Mouse (Mus musculus) right cerebral cortex, postnatal 36 days (tissue): Measurements from ENCODE around the gene Ppfia3.
A peak's percentile ranks its signal among the peaks of the same experiment; 100 is the strongest.
"Not testable (repeated sequence)": the region's sequence is repeated elsewhere in the genome, so short reads cannot be mapped to it uniquely, and the experiment has no call there.

Source experiments
- DNase-seq, 2 experiments: peaks; one replicate each; pipeline ENCODE4 v3.0.0; 2022; ENCODE audit warnings: low spot score in 2 of 2, mixed read lengths in 1 of 2

The Ppfia3 gene

DNA sequence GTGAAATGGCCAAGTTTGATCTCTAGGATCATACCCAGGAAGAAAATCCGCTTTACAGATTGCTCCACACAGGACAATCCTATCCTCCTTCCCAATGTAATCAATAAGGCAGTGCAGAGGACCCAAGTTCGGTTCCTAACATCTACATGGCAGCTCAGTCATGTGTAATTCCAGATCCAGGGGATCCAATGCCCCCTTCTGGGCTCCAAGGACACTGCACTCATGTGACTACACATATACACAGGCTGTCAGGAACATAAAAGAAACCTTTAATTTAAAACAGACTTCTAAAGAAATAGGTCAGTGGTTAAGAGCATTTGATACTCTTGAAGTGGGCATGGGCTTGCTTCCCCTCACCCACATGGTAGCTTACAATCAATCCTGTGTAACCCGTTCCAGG, 19.3 kb upstream of the Ppfia3 start:
- no peak for DNase-seq

- no peak for DNase-seq
These were observed 9.2 kb upstream of the Ppfia3 start for GRCm38 (mm10) chr7:45376057-45376456.

DNA sequence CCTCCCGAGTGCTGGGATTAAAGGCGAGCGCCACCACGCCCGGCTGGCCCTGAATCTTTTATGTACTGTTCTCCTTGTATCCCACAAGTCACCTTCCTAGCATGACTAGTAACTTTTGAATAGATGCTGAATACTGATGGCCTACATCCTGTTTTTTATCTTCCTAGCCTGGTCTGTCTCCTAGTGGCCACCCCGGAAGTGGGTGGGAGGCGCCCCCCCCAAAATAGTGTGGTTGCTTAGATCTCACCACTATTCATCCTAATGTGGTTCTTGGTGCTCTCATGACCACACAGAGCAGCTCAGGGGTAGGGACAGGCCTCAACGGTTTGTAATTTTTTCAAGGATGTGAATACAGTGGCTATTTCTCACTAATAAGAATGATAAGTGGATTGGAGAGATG, 7.8 kb upstream of the Ppfia3 start:
- DNase-seq: no peak

- DNase-seq: no peak
These were observed 5.6 kb upstream of the Ppfia3 start for GRCm38 (mm10) chr7:45372371-45372770.

GRCm38 (mm10) chr7:45370475-45371311, 3.9 kb upstream of the Ppfia3 start, which contains the start of gene Lin7b:
Lin7b (minus strand) TSS chr7:45370583.
- peak; percentile 93 to 94 for DNase-seq

- peak in 1 of 2 experiments; percentile 32 for DNase-seq
These were observed 3.1 kb upstream of the Ppfia3 start for GRCm38 (mm10) chr7:45369836-45370474.

GRCm38 (mm10) chr7:45369022-45369745, 2.4 kb upstream of the Ppfia3 start:
- DNase-seq: no peak

DNA sequence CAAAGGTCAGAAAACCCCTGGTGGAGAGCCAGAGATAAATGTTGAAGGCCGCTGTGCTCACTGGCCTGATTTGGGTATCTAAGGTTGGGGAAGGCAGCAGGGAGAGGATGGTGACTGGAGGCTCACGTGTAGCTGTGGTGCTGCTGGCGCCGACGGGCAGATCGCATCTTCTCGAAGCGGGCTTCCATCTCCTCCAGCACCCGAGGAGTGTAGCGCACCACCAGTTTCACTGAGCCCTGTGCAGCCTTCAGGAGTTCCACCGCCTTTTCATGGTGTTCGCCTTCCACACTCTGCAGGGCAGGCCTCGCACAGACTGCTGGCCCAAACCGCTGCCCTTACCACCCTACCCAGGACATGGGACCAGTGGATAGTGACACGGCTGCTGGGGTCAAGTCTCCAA, 1.4 kb upstream of the Ppfia3 start:
- DNase-seq: peak in 1 of 2 experiments; percentile 32

DNA sequence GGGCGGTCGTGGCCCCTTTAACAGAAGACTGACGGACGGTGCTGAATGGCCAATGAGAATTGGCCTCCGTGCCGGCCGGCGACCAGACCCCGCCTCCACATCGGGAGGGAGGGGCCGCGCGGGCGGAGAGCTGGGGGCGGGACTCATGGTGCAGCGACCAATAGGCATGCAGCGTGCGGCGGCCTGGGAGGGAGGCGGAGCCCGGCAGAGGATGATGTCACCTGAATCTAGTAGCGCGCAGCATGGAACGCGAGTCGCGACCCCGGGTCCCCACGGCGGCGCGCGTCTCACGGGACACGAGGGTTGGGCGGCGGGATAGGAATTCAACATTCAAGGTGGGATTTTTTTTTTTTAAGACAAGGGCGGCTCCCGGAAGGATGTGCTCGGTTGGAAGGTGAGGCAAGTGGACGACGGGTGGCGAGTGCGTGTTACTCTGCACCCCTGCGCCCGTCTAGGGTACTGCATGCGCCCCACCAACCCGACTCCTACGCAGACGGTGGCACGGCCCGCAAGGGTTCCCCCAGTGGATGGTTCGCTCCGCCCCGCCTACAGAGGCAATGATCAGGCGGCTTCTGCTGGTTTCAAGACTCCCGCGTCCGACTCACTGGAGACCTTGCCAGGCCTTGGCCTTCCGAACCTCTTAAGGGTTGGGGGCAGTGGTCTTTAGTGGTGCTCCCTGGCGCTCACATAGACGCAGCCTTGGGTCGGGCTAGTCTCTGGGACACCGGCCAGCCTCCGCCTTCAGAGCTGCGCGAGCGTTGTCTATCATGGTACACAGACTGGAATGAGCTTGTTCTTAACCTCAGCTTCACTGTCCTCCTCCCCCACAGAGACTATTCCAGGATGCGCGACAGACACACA, 431 bp upstream of the Ppfia3 start:
- peak; percentile 98 for DNase-seq

GRCm38 (mm10) chr7:45365742-45366651, 822 bp downstream of the Ppfia3 start:
- DNase-seq: no peak

DNA sequence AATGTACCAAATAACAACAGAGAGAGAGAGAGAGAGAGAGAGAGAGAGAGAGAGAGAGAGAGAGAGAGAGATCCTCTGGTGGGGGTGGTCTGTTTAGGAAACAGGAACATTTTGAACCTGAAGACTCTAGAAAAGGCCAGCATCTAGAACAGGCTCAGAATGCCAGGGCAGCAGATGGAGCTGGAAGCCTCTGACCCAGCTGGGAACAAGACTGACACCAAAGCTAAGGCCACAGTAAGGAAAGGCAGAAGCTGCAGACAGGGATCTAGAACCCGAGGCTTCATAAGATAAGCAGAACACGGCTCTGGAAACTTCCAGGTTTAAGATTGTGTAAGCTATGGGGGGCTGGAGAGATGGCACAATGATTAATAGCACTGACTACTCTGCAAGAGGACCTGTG, 2.8 kb downstream of the Ppfia3 start:
- no peak for DNase-seq

DNA sequence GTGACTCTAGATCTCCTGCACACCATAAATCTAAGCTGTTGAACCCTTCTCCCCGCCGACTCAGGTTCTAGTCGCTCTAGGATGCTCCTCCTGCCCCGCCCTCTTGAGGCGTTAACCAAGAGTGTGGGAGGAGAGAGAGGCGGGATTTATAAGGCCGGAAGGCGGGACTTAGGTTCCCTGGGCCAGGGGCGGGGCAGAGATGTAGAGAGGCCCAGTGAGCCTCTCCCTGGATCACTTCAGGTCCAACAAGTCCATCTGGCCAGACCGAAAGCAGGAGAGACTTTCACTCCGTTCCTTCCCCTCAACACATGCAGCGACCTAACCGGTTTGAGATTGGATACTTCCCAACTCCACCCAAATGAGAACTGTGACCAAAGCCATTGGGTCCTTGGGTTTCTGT, 4.0 kb downstream of the Ppfia3 start:
- DNase-seq: peak in 1 of 2 experiments; percentile 25

DNA sequence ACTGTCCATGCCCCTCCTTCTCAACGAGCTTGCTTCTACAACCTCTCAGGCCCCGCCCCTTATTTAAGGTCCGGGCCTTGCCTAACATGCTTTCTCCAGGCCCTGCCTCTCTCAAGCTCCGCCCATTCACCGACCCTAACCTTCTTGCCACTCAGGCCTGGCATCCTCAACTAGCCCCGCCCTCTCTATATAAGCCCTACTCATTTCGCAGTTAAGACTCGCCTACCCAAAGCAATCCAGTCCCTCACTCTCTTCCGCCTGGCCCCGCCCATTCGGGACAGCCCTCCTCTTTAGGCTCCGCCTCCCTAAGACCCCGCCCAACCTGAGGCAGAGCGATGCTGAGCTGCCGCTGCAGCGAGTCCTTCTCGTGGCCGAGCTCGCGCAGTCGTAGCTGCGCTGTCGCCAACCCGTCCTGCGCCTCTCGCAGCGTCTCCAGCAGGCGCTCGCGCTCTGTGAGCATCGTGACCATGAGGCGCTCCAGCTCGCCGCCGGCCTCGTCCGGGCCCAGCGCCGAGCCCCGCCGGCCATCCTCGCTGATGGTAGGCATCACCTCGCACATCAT, 5.5 kb downstream of the Ppfia3 start:
- peak; percentile 71 to 75 for DNase-seq

GRCm38 (mm10) chr7:45360404-45361125, 6.3 kb downstream of the Ppfia3 start:
- DNase-seq: peak in 1 of 2 experiments; percentile 20

DNA sequence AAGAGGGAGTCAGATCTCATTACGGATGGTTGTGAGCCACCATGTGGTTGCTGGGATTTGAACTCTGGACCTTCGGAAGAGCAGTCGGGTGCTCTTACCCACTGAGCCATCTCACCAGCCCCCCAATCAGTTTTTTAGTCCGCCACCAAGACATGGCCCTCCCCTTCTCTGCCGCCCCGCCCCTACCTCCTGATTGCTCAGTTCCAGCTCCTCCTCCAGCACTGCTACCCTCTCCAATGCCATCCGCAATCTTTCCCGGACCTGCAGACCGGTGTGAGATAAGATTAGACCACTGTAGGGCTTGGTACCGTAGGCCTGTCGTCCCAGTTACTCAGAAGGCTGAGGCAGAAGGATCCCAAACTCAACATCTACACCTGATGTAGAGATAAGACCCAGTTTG, 7.7 kb downstream of the Ppfia3 start:
- not testable (repeated sequence) for DNase-seq

DNA sequence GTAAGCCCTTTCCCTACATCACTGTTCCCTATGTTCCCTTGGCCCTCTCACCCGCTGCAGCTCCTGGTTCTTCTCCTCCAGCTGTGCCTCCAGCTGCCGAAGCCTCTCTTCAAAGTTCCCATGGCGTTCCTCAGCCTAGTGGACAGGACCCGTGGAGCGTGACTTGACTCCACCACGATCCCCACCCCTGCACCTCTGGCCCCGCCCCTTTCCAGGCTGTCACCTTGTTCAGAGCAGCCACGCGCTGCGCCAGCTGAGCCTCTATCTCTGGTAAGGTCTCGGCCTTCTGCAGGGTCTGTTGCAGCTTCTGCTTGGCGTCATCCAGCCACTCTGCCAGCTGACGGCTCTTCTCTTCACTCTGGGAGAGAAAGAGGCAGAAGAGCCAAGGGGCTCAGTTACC, 10.7 kb downstream of the Ppfia3 start:
- no peak for DNase-seq

DNA sequence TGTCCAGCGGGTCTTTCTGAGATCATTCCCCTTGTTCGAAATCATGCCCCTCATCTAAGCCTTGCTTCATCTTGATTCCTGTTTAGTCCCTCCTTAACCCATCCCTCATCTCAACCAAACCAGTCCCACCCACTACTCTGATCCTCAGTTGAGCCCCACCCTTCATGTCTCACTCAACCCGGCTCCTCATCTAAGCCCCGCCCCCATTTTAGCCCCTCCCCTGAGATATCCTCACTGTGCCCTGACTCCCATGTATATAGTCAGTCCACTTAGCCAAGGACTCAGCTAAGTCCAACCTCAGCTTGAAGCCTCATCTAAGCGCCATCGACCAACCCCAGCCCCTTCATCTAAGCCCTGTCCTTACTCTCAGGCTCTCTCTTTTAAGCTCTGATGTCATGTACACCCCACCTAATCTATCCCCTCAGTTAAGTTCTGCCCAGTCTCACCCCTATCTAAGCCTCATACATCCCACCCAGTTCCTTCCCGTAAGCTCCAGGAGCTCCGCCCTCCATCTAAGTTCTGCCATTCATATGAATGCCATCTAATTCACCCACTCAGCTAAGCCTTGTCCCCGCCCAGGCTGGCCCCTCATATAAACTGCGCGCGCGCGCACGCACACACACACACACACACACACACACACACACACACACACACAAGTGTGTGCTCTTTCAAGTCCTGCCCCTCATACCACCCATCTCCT, 11.3 kb downstream of the Ppfia3 start:
- DNase-seq: no peak

DNA sequence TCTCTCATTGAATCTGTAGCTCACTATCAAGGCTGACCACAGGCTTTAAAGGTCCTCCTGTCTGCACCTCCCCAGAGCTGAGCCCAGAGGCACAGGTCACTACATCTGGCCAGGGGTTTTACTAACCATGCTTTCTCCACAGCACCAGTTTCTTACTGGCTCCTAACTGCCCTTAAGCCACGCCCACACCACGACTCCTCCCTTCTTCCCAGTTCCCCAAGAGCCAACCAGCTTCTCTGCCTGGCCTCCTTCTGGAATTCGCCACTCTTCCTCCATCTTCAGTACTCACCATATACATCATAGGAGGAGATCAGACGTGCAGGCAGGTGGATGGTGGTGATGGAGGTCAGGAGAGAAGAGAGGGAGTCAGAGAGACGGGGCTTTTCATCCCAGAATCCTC, 13.8 kb downstream of the Ppfia3 start:
- DNase-seq: no peak

- DNase-seq: no peak
These were observed 19.9 kb downstream of the Ppfia3 start for GRCm38 (mm10) chr7:45346905-45347304.
